Mouse (Mus musculus) forebrain, embryonic 11.5 days (tissue): ENCODE data around the gene Mrpl3. TPM values are rescaled to one million over a fixed set of nuclear protein-coding genes. Genes with fewer than 3 reads are reported as not detected.
"Not testable (repeated sequence)": the region's sequence is repeated elsewhere in the genome, so short reads cannot be mapped to it uniquely, and the experiment has no call there.

Experiments used
- ATAC-seq: fragments of 200-750 bp; cut with Nextera tagmentation; replicated peaks from 2 replicates; pipeline ENCODE4 v1.8.0; 2017; ENCODE audit warnings: moderate TSS enrichment; ENCODE audit not compliant: low FRiP score
- DNase-seq: peaks from one replicate; pipeline ENCODE4 v3.0.0-alpha.2; 2017; ENCODE audit warnings: low spot score
- H3K27ac ChIP-seq: fragments of 300-500 bp; sonication (generic); 2 replicates; pipeline ENCODE4 v1.5.1; 2014; ENCODE audit warnings: low read depth, low read length
- H3K27me3 ChIP-seq: fragments of 300-500 bp; sonication (generic); 2 replicates; pipeline ENCODE4 v1.6.1; 2014; ENCODE audit warnings: mild to moderate bottlenecking, low read length, mixed read lengths; ENCODE audit not compliant: control insufficient read depth, insufficient read depth
- H3K36me3 ChIP-seq: fragments of 300-500 bp; sonication (generic); 2 replicates; pipeline ENCODE4 v1.6.1; 2014; ENCODE audit warnings: mild to moderate bottlenecking, low read length, moderate library complexity, mixed read lengths; ENCODE audit not compliant: control insufficient read depth, insufficient read depth
- H3K4me1 ChIP-seq: fragments of 300-500 bp; sonication (generic); replicated peaks from 2 replicates; pipeline ENCODE4 v1.6.1; 2014; ENCODE audit warnings: low read length, mixed read lengths; ENCODE audit not compliant: control insufficient read depth, insufficient read depth
- H3K4me2 ChIP-seq: fragments of 300-500 bp; sonication (generic); 2 replicates; pipeline ENCODE4 v1.6.1; 2014; ENCODE audit warnings: low read depth, mild to moderate bottlenecking, low read length, moderate library complexity, mixed read lengths; ENCODE audit not compliant: severe bottlenecking
- H3K4me3 ChIP-seq: fragments of 300-500 bp; sonication (generic); 2 replicates; pipeline ENCODE4 v1.5.1; 2014; ENCODE audit warnings: low read depth, low read length
- H3K9ac ChIP-seq: fragments of 300-500 bp; sonication (generic); 2 replicates; pipeline ENCODE4 v1.6.1; 2014; ENCODE audit warnings: low read length
- H3K9me3 ChIP-seq: fragments of 300-500 bp; sonication (generic); 2 replicates; pipeline ENCODE4 v1.6.1; 2016; ENCODE audit warnings: low read length, mixed read lengths; ENCODE audit not compliant: control insufficient read depth
- WGBS: fragments of 180-500 bp; shearing (Covaris S2); extraction: QIAGEN DNeasy Blood & Tissue Kit; methylation state at CpG from one replicate; pipeline ENCODE4 v1.1.7; 2014; 5-methylcytosine and 5-hydroxymethylcytosine counted together
- polyA plus RNA-seq: library from polyadenylated mRNA; unstranded; fragments of >200 nt; fragmentation: Nextera tagmentation; extraction: Ambion mirVana; gene quantifications from 2 replicates; pipeline ENCODE4 v1.2.1, GENCODE M21; 2014

The Mrpl3 gene
- polyA plus RNA-seq, 1 experiment from 2014 or later, result 126 TPM

DNA sequence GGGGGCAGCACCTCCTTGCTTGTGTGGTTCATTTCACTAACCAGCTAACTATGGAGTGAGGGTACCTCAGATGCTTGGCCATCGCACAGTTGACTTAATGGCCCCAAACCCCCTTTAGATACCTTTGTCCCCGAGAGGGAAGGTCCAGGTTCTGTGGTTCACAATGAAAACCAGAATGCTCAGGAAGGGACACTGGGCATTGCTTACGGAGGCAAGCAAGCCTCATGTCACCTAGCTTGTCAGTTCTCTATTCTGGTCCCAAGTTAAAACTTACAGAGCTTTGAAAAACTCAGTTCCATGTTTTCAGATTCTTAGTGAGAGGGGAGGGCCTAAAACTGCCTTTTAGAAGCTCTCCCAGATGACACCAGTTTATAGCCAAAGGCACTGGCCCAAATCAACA lies 27.2 kb downstream of the Mrpl3 start:
- WGBS, result 92% methylated on average over 3 of the region's 3 CpGs
- no peaks in the 10 kb centered on the region for H3K4me1 ChIP-seq
- H3K27ac ChIP-seq, result no peak overlapping the region
- H3K9ac ChIP-seq, result no peak overlapping the region
- no peaks in the 10 kb centered on the region for H3K27me3 ChIP-seq
- H3K9me3 ChIP-seq, result no peaks in the 10 kb centered on the region
- H3K36me3 ChIP-seq, result no peaks in the 10 kb centered on the region; the same call in 1 of the 2 replicates
- ATAC-seq, result no peak
- no peak overlapping the region for H3K4me3 ChIP-seq
- DNase-seq, result no peak
- H3K4me2 ChIP-seq, result no peak overlapping the region

DNA sequence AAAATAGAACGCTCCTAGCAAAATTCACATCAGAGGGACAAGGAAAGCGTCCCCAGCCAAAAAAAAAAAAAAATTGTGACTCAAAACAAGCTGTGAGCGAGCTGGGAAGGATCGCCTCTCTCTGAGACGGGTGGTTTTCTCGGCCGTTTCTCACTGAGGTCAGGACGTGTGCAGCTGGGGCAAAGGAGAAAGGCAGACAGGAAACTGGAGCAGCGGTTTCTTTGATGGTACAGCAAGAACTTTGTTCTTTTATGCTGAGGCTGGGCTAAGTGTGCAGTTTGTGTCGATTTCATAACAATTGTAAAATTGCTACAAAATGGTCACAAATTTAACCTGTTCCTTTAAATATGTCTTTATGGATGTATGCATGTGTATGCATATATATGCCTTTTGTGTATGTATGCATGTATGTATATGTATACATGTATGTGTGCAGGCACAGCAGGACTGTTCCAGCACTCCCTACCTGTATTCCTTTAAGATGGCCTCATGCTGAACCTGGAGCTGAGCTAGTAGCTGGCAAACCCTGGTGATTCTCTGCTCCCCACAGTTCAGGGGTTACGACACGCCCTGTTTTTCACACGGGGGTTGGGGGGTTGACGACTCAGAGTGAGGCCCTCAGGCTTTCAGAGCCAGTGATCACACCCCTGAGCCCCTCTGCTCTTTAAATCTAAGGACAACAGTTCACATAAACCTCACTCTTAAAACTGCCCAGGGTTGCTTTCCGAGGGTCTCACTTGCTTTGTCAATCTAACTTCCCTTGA lies 48.0 kb downstream of the Mrpl3 start:
- ATAC-seq (no peak), DNase-seq (no peak)
- Histone ChIP-seq H3K27ac (no peak overlapping the region), H3K36me3 (no peaks in the 10 kb centered on the region), H3K27me3 (no peaks in the 10 kb centered on the region), H3K4me2 (no peak overlapping the region), H3K9me3 (no peaks in the 10 kb centered on the region), H3K4me3 (no peak overlapping the region), H3K9ac (no peak overlapping the region), H3K4me1 (no peaks in the 10 kb centered on the region)
- WGBS, result 74% methylated on average over 15 of the region's 15 CpGs

DNA sequence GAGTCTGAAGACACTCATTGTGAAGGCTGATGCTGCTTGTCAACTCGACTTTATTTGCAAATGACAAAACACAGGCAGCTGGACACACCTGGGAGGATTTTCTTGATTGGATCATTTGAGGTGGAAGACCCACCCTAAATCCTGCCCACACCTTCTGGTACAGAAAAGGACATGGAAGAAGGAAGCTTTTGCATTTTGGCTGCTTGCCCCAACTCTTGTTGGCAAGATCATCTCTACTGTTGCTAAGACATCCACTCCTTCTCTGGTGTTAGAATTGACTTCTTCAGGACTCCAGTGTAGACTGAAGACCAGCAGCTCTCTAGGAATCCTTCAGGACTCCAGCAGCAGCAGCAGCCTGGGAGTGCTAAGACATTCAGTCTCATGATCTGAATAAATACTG lies 48.9 kb downstream of the Mrpl3 start:
- Histone ChIP-seq H3K9me3 (no peaks in the 10 kb centered on the region), H3K4me1 (no peaks in the 10 kb centered on the region), H3K9ac (no peak overlapping the region), H3K4me2 (no peak overlapping the region), H3K27me3 (no peaks in the 10 kb centered on the region), H3K4me3 (no peak overlapping the region), H3K27ac (no peak overlapping the region), H3K36me3 (no peaks in the 10 kb centered on the region)
- no peak for ATAC-seq
- DNase-seq, result no peak
- WGBS, result 69% methylated on average over 1 of the region's 1 CpGs

DNA sequence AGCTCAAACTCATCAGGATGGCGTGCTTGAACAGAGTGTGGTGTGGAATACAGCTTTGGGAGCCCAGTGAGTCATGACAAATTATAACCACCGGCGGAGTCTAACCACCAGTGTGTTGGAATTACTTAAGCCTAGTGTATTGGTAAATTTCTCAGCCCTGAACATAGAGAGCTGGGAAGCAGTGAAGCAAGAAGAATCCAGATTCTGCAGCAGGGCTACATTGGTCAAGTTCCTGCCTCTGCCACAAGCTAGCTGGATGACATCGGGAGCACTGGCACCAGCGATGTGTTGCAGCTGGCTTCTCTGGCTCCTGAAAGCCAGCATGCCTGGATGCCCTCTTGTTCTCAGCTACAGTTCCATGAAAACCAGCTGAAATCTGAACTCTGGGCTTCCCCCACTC lies 50.9 kb downstream of the Mrpl3 start:
- H3K9me3 ChIP-seq, result no peaks in the 10 kb centered on the region
- H3K4me3 ChIP-seq, result no peak overlapping the region
- no peak overlapping the region for H3K9ac ChIP-seq
- H3K27ac ChIP-seq, result no peak overlapping the region
- no peaks in the 10 kb centered on the region for H3K36me3 ChIP-seq
- DNase-seq, result no peak
- 91% methylated on average over 5 of the region's 5 CpGs for WGBS
- no peaks in the 10 kb centered on the region for H3K27me3 ChIP-seq
- H3K4me1 ChIP-seq, result no peaks in the 10 kb centered on the region
- no peak for ATAC-seq
- H3K4me2 ChIP-seq, result no peak overlapping the region

DNA sequence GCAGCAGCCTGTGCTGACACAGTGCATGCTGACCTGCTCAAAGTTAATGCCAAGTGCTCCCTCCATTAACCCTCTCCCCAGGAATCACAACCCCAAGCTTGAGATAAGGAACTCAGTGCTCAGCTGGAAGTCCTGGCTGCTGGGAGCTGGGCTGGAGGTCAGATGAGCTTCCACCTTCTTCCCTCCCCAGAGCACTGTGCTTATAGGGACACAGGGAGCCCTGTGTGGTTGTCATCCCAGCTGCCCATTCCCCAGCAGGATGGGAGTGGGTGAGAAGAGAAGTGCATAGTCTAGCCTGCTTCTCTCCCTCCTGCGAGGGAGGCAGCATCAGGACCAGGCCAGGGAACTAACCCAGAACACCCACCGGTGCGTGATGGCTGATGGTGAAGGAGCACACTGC lies 72.2 kb downstream of the Mrpl3 start:
- H3K36me3 ChIP-seq, DNase-seq, H3K27me3 ChIP-seq, H3K4me1 ChIP-seq, H3K27ac ChIP-seq, H3K4me2 ChIP-seq, H3K9ac ChIP-seq, H3K9me3 ChIP-seq, ATAC-seq, H3K4me3 ChIP-seq: not testable (repeated sequence)
- 89% methylated on average over 3 of the region's 3 CpGs for WGBS

Other genes starting within 250 kb of the Mrpl3 start
- 14.0 and 15.3 TPM in 2 replicates for gene Nudt16, start 78.6 kb downstream of the Mrpl3 start, polyA plus RNA-seq
- gene 1700080E11Rik, start 91.9 kb downstream of the Mrpl3 start, polyA plus RNA-seq, result not detected in 2 replicates